Mouse (Mus musculus) CH12.LX (cell line): ENCODE results near the gene Actb. TPM values are rescaled to one million over a fixed set of nuclear protein-coding genes. Genes with fewer than 3 reads are reported as not detected.

Source experiments
- DNase-seq: peaks from one replicate; pipeline ENCODE4 v3.0.0-alpha.2; 2013; ENCODE audit errors: extremely low read depth
- H3K27ac ChIP-seq: 2 replicates; pipeline ENCODE4 v1.5.1; 2012; ENCODE audit warnings: low read depth, mild to moderate bottlenecking, control low read depth, moderate library complexity; ENCODE audit not compliant: insufficient read depth
- H3K27me3 ChIP-seq: replicated peaks from 2 replicates; pipeline ENCODE3; 2012; ENCODE audit warnings: inconsistent platforms
- H3K36me3 ChIP-seq, 2 experiments: replicated peaks in 1 of 2; 2 replicates each; pipeline versions ENCODE3 to v1.6.1; 2012; ENCODE audit warnings: inconsistent platforms in 1 of 2, low read length in 1 of 2, mild to moderate bottlenecking in 1 of 2, mixed read lengths in 1 of 2, moderate library complexity in 1 of 2; ENCODE audit not compliant: control insufficient read depth in 1 of 2, insufficient read depth in 1 of 2
- H3K4me1 ChIP-seq, 2 experiments: 2 replicates each; pipeline ENCODE4 v1.6.1; 2012; ENCODE audit warnings: inconsistent platforms in 1 of 2, moderate library complexity in 1 of 2; ENCODE audit not compliant: insufficient read depth in 2 of 2, control insufficient read depth in 1 of 2
- H3K4me2 ChIP-seq: 2 replicates; pipeline ENCODE4 v1.6.1; 2012; ENCODE audit warnings: low read depth, mild to moderate bottlenecking, control low read depth; ENCODE audit not compliant: poor library complexity, insufficient read depth, severe bottlenecking
- H3K4me3 ChIP-seq, 3 experiments: fragments of 150-350 bp in 1 of 3; sonication (generic) in 1 of 3; replicated peaks in 1 of 3; 2 replicates each; pipeline versions ENCODE3 to v1.5.1; 2011 to 2012; ENCODE audit warnings: low read depth in 2 of 3, low read length in 2 of 3, mild to moderate bottlenecking in 2 of 3, moderate library complexity in 2 of 3, control low read depth in 1 of 3, improper control_type of control experiment in 1 of 3, inconsistent platforms in 1 of 3, mixed read lengths in 1 of 3; ENCODE audit not compliant: poor library complexity in 1 of 3
- H3K79me2 ChIP-seq: replicated peaks from 2 replicates; pipeline ENCODE4 v1.6.1; 2012; ENCODE audit warnings: mild to moderate bottlenecking, moderate library complexity; ENCODE audit not compliant: control insufficient read depth, poor library complexity, insufficient read depth, severe bottlenecking; ENCODE audit errors: extremely low read depth
- H3K9ac ChIP-seq: 2 replicates; pipeline ENCODE4 v1.6.1; 2012; ENCODE audit warnings: low read depth, mild to moderate bottlenecking, control low read depth, moderate library complexity; ENCODE audit not compliant: insufficient read depth
- H3K9me3 ChIP-seq: replicated peaks from 2 replicates; pipeline ENCODE3; 2012; ENCODE audit warnings: low read length, inconsistent platforms, mixed read lengths
- CHD1 ChIP-seq: IDR thresholded peaks from 2 replicates; pipeline ENCODE4 v1.6.1; 2012; ENCODE audit warnings: low read depth, low read length, improper control_type of control experiment, inconsistent platforms
- CTCF ChIP-seq, 2 experiments: IDR thresholded peaks in 1 of 2; conservative IDR thresholded peaks in 1 of 2; 2 replicates each; pipeline ENCODE4 v1.5.1; 2011 to 2012; ENCODE audit warnings: low read depth in 2 of 2, low read length in 2 of 2, improper control_type of control experiment in 1 of 2, inconsistent platforms in 1 of 2, mild to moderate bottlenecking in 1 of 2, moderate library complexity in 1 of 2
- ELF1 ChIP-seq: IDR thresholded peaks from 2 replicates; pipeline ENCODE4 v1.6.1; 2014; ENCODE audit warnings: low read depth, mild to moderate bottlenecking, inconsistent platforms, low read length, improper control_type of control experiment
- EP300 ChIP-seq: IDR thresholded peaks from 2 replicates; pipeline ENCODE4 v1.6.1; 2011; ENCODE audit warnings: low read length, improper control_type of control experiment
- HCFC1 ChIP-seq: IDR thresholded peaks from 2 replicates; pipeline ENCODE4 v1.6.1; 2012; ENCODE audit warnings: low read depth, mild to moderate bottlenecking, inconsistent platforms, low read length, improper control_type of control experiment
- IRF4 ChIP-seq: IDR thresholded peaks from 2 replicates; pipeline ENCODE4 v1.6.1; 2014; ENCODE audit warnings: low read depth, mild to moderate bottlenecking, inconsistent platforms, low read length, improper control_type of control experiment
- JUND ChIP-seq: conservative IDR thresholded peaks from 2 replicates; pipeline ENCODE4 v1.6.1; 2011; ENCODE audit warnings: low read depth, low read length, improper control_type of control experiment
- KAT2A ChIP-seq: IDR thresholded peaks from 2 replicates; pipeline ENCODE4 v1.6.1; 2012; ENCODE audit warnings: low read length, improper control_type of control experiment, inconsistent platforms; ENCODE audit not compliant: insufficient replicate concordance
- MAX ChIP-seq: IDR thresholded peaks from 2 replicates; pipeline ENCODE4 v1.6.1; 2011; ENCODE audit warnings: low read length, improper control_type of control experiment
- MAZ ChIP-seq: IDR thresholded peaks from 2 replicates; pipeline ENCODE4 v1.6.1; 2012; ENCODE audit warnings: low read depth, mild to moderate bottlenecking, inconsistent platforms, low read length, improper control_type of control experiment, moderate library complexity
- MEF2A ChIP-seq: IDR thresholded peaks from 2 replicates; pipeline ENCODE4 v1.6.1; 2014; ENCODE audit warnings: low read depth, mild to moderate bottlenecking, inconsistent platforms, low read length, improper control_type of control experiment, borderline replicate concordance
- MXI1 ChIP-seq: IDR thresholded peaks from 2 replicates; pipeline ENCODE4 v1.6.1; 2011; ENCODE audit warnings: mild to moderate bottlenecking, low read depth, low read length, improper control_type of control experiment
- MYC ChIP-seq: IDR thresholded peaks from 2 replicates; pipeline ENCODE4 v1.6.1; 2011; ENCODE audit warnings: low read depth, mild to moderate bottlenecking, improper control_type of control experiment, low read length
- NELFE ChIP-seq: IDR thresholded peaks from 2 replicates; pipeline ENCODE4 v1.6.1; 2011; ENCODE audit warnings: low read depth, low read length, improper control_type of control experiment
- NRF1 ChIP-seq: IDR thresholded peaks from 2 replicates; pipeline ENCODE4 v1.6.1; 2014; ENCODE audit warnings: low read depth, mild to moderate bottlenecking, inconsistent platforms, low read length, improper control_type of control experiment, moderate library complexity
- POLR2A ChIP-seq: IDR thresholded peaks from 2 replicates; pipeline ENCODE4 v1.6.1; 2011; ENCODE audit warnings: low read depth, mild to moderate bottlenecking, improper control_type of control experiment, low read length
- RAD21 ChIP-seq: IDR thresholded peaks from 2 replicates; pipeline ENCODE4 v1.6.1; 2011; ENCODE audit warnings: low read depth, mild to moderate bottlenecking, low read length, improper control_type of control experiment, moderate library complexity
- SMC3 ChIP-seq: IDR thresholded peaks from 2 replicates; pipeline ENCODE4 v1.6.1; 2011; ENCODE audit warnings: low read depth, low read length, improper control_type of control experiment
- TBP ChIP-seq: conservative IDR thresholded peaks from 2 replicates; pipeline ENCODE4 v1.6.1; 2011; ENCODE audit warnings: low read depth, low read length, improper control_type of control experiment
- UBTF ChIP-seq: IDR thresholded peaks from 2 replicates; pipeline ENCODE4 v1.6.1; 2012; ENCODE audit warnings: low read depth, mild to moderate bottlenecking, inconsistent platforms, low read length, improper control_type of control experiment, moderate library complexity
- USF2 ChIP-seq: conservative IDR thresholded peaks from 2 replicates; pipeline ENCODE4 v1.6.1; 2011; ENCODE audit warnings: low read depth, low read length, improper control_type of control experiment
- ZKSCAN1 ChIP-seq: IDR thresholded peaks from 2 replicates; pipeline ENCODE4 v1.6.1; 2012; ENCODE audit warnings: low read depth, inconsistent platforms, low read length, improper control_type of control experiment, borderline replicate concordance
- ZNF384 ChIP-seq: IDR thresholded peaks from 2 replicates; pipeline ENCODE4 v1.6.1; 2012; ENCODE audit warnings: low read depth, low read length, improper control_type of control experiment, inconsistent platforms
- dilution Hi-C: fragments of 300-500 bp; cut with MboI; formaldehyde crosslinking; loops from 2 replicates; pipeline ENCODE4 v1.14.3; 2020; ENCODE audit warnings: low sequenced_read_pairs; ENCODE audit not compliant: extremely low pct_unique_long_range_greater_than_20kb, extremely low pct_ligation_motif_present
- in situ Hi-C: fragments of 300-500 bp; cut with MboI; formaldehyde crosslinking; loops from 3 replicates; pipeline ENCODE4 v1.14.3; 2019; ENCODE audit warnings: low sequenced_read_pairs, low pct_ligation_motif_present, low pct_unique_long_range_greater_than_20kb, mixed read lengths
- polyA plus RNA-seq: library from polyadenylated mRNA; unstranded; fragments of >175 nt; gene quantifications from 2 replicates; pipeline ENCODE4 v1.2.1, GENCODE M21; 2012; ENCODE audit warnings: low read depth; ENCODE audit not compliant: insufficient read length
- total RNA-seq, 2 experiments: library from RNA; depleted of rRNA; stranded (reverse); fragments of 300-350 nt in 1 of 2; fragments of >200 nt in 1 of 2; gene quantifications; 2 replicates each; pipeline ENCODE4 v1.2.3; 2012 to 2014

The Actb gene
- total and polyA plus RNA-seq, 3 experiments: 3,882 to 5,048 (median 4,756) TPM

DNA sequence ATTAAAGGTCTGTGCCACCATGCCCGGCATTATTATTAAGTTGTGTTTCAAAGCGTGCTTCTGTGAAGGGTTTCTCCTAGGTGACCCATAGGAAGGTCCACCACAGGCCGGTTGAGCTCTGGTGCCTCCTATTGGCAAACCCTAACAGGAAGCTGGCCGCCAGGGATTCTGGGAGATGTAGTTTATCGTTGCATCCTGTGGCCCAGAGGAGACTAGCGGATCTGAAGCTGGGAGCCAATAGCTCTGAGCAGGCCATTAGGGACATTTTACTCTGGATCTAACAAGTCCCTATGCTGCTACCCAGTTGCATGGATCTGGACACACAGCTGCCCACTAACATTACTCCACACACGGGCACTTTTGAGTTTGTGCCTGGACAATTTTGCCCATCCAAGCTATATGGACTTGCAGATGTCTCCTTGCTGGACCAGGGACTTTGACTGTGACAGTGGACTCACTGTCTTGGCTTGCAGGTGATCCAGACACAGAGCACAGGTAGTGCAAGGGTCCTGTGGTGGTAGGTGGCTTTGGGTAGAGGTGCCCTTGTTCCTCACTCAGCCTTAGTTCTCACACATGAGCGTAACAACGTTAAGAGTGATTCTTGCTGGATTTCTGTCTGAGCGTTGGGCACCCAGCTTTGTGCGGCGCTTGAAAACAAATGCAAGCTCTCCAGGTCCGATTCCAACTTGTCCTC lies 29.2 kb upstream of the Actb start:
- in situ Hi-C loops (loop anchor here (5.0 to 25.0 kb wide), 2 partner anchors 102 to 352 kb away; partner anchors contain the start of gene Zfp853), dilution Hi-C loops (no loop called here)
- Histone ChIP-seq H3K4me2 (peak overlapping the region; percentile 58), H3K9ac (0 out of 2 replicates have a peak overlapping the region, but pooled peaks have one; percentile 12), H3K4me1 (peaks cover 10 to 36% of the 10 kb centered on the region in 2 experiments), H3K27me3 (no peaks in the 10 kb centered on the region), H3K27ac (no peak overlapping the region), H3K4me3 (peak overlapping the region in 2 of 3 experiments; percentile 11 to 28), H3K79me2 (no peaks in the 10 kb centered on the region), H3K9me3 (peaks cover 4% of the 10 kb centered on the region), H3K36me3 (no peaks in the 10 kb centered on the region)
- TF ChIP-seq USF2 (no peak), NELFE (no peak), RAD21 (peak; percentile 46), NRF1 (no peak), SMC3 (peak; percentile 20; the same call in 1 of the 2 replicates), MAX (no peak), CHD1 (no peak), ELF1 (peak; percentile 76), ZNF384 (no peak), KAT2A (peak; percentile 90; the same call in 1 of the 2 replicates), JUND (no peak), ZKSCAN1 (no peak), MXI1 (no peak), POLR2A (no peak), UBTF (no peak), MEF2A (no peak), HCFC1 (peak; percentile 98), EP300 (no peak), TBP (no peak), MAZ (no peak), IRF4 (no peak), CTCF (conservative IDR thresholded peaks at IDR 0.05 in 1 of 2, IDR thresholded peaks at IDR 0.05 in 1 of 2; ENCODE audit: low read depth in 2 of 2, low read length in 2 of 2) (peak in 1 of 2 experiments; percentile 61; a peak in 2 of 4 replicates), MYC (no peak)
- peak; percentile 74 for DNase-seq
